ENCODE assay signal across 9 mouse cellular contexts in genomic region chr1:155059505-155059904, GRCm38 (mm10). TPM values are rescaled to one million over a fixed set of nuclear protein-coding genes. Genes with fewer than 3 reads are reported as not detected.
A peak's percentile ranks its signal among the peaks of the same experiment; 100 is the strongest.
DNase-seq lines count a peak whose midpoint lies in the region; ATAC-seq and TF ChIP-seq lines count a peak whose summit lies in the region.
"Had no signal": no experiment of that assay in that cellular context is flagged by ENCODE, and none has a peak within 500 bp of the region (broad histone marks: within the 10 kb centered on the region; RNA-seq: fewer than 3 reads in every experiment).

No protein-coding gene starts in this region.

- ATAC-seq in heart, embryonic 13.5 days (ENCODE audit: extremely low read depth, insufficient number of reproducible peaks, low FRiP score, low TSS enrichment), result peak; percentile 27; the same call in 1 of the 2 replicates
- ATAC-seq in megakaryocyte-erythroid progenitor cell, adult 5-6 weeks (replicated peaks; ENCODE audit: low FRiP score, low TSS enrichment, poor library complexity, severe bottlenecking), result peak; percentile 77

- peaks cover 61% of the 10 kb centered on the region for H3K4me1 ChIP-seq in heart, embryonic 13.5 days

- H3K9me3 ChIP-seq in heart, embryonic 13.5 days, result no peaks in the 10 kb centered on the region
- H3K9me3 ChIP-seq: limb, embryonic 12.5 days had no signal

- peak overlapping the region; percentile 53 for H3K4me2 ChIP-seq in heart, embryonic 13.5 days
- H3K4me2 ChIP-seq: limb, embryonic 12.5 days had no signal

- H3K9ac ChIP-seq in heart, embryonic 13.5 days, result peak overlapping the region; percentile 56
- H3K9ac ChIP-seq: limb, embryonic 12.5 days had no signal

- H3K27me3 ChIP-seq in heart, embryonic 13.5 days (replicated peaks), result no peaks in the 10 kb centered on the region

- 6% methylated on average over 13 of the region's 14 CpGs for WGBS in heart, embryonic 13.5 days

- H3K36me3 ChIP-seq in heart, embryonic 13.5 days, result no peaks in the 10 kb centered on the region
- H3K36me3 ChIP-seq: limb, embryonic 12.5 days had no signal

- intact Hi-C loops in left cerebral cortex, adult 2 months (cut with DNase I), result no loop called here
- intact Hi-C loops in left cerebral cortex, postnatal 4 days (cut with DNase I), result no loop called here

- no peak for TF ChIP-seq CTCF in left cerebral cortex, adult 2 months (IDR thresholded peaks at IDR 0.05)

- peak overlapping the region; percentile 66 for H3K27ac ChIP-seq in left cerebral cortex, adult 2 months
- peak overlapping the region; percentile 80 for H3K27ac ChIP-seq in heart, embryonic 13.5 days (replicated peaks)
- H3K27ac ChIP-seq: limb, embryonic 12.5 days had no signal

- H3K4me3 ChIP-seq in left cerebral cortex, adult 2 months, result no peak overlapping the region
- H3K4me3 ChIP-seq in heart, embryonic 13.5 days, result no peak overlapping the region
- H3K4me3 ChIP-seq: limb, embryonic 12.5 days had no signal

- peak; percentile 53 to 59 for DNase-seq in left cerebral cortex, adult 2 months (ENCODE audit: extremely low spot score in 1 of 2, low spot score in 2 of 2)
- DNase-seq in left cerebral cortex, postnatal 4 days, result no peak
- peak; percentile 35 for DNase-seq in adrenal gland, postnatal 25 days
- DNase-seq in kidney, postnatal 36 days, result peak; percentile 74 to 77
- peak; percentile 70 to 79 for DNase-seq in thymus, postnatal 36 days
- DNase-seq in cerebellum, postnatal 36 days, result no peak

RNA-seq across cellular contexts. Expression of gene Ier5, which starts 39.9 kb away (rescaled TPM):
- total RNA-seq in left cerebral cortex, adult 2 months (2021), result 10 to 100 TPM; 60.4 to 75.1 TPM
- total RNA-seq in left cerebral cortex, postnatal 4 days (2021), result 10 to 100 TPM; 12.0 TPM
- 6.7 and 9.1 TPM in 2 replicates for total RNA-seq in adrenal gland, postnatal 25 days (2021)
- polyA plus RNA-seq in heart, embryonic 13.5 days (2015; fragmentation: Nextera tagmentation; extraction: Ambion mirVana), result 3.6 and 3.8 TPM in 2 replicates
- total RNA-seq in megakaryocyte-erythroid progenitor cell, adult 5-6 weeks (2014; fragmentation: Nextera tagmentation), result 5.7 and 7.1 TPM in 2 replicates
- total RNA-seq in megakaryocyte-erythroid progenitor cell, adult 5-6 weeks (2017), result 7.5 and 12.7 TPM in 2 replicates

Comparison
In these comparisons a context has a peak if more than half of its experiments do, and no peak if none do; other contexts are left out.
1. DNase-seq: peak in left cerebral cortex, adult 2 months (2 of 2), adrenal gland, postnatal 25 days (single experiment), kidney, postnatal 36 days (2 of 2) and thymus, postnatal 36 days (2 of 2); none in left cerebral cortex, postnatal 4 days (single experiment) and cerebellum, postnatal 36 days (0 of 2).